Mouse (Mus musculus): ENCODE measurements around the gene Unc5cl. TPM values are rescaled to one million over a fixed set of nuclear protein-coding genes. Genes with fewer than 3 reads are reported as not detected.

Unc5cl gene
- total and polyA plus RNA-seq, 3 experiments = 0.21 to 0.27 (median 0.23) TPM

DNA sequence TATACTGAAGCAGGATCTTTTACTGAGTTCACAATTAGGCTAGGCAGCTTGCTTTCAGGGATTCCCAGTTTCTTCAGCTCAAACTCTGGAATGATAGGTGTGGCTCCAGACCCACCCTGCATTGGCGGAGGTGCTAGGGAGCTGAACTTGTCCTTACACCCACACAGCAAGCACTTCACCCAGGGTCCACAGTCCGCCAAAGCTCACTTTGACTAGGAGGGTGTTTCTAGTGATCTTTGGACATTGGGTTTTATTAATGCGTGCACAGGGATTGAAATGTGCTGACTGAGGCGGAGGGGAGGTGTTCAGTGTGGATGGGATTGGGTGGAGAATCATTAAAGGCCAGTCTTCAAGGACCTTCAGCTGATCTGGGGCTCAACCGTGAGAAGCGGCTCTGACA is 93.0 kb downstream of the Unc5cl start:
- 85% methylated on average over 6 of the region's 6 CpGs for WGBS
- intact Hi-C loops (cut with DNase I) = no loop called here
- no peak for DNase-seq
- TF ChIP-seq EP300 (IDR thresholded peaks at IDR 0.05; ENCODE audit: insufficient read depth, low read depth, low read length) (no peak), CTCF (IDR thresholded peaks at IDR 0.05) (no peak), POLR2A (IDR thresholded peaks at IDR 0.05; ENCODE audit: insufficient read depth, low read depth, low read length) (no peak)
- H3K36me3 ChIP-seq (ENCODE audit: control insufficient read depth, insufficient read depth, low read length) = no peaks in the 10 kb centered on the region
- no peaks in the 10 kb centered on the region for H3K79me2 ChIP-seq (replicated peaks; ENCODE audit: control insufficient read depth, insufficient read depth, low read length)
- no peak overlapping the region for H3K9ac ChIP-seq (ENCODE audit: low read depth, low read length)
- H3K4me1 ChIP-seq (ENCODE audit: control insufficient read depth, insufficient read depth, low read length) = no peaks in the 10 kb centered on the region
- no peak overlapping the region for H3K4me3 ChIP-seq
- no peaks in the 10 kb centered on the region for H3K27me3 ChIP-seq (ENCODE audit: control insufficient read depth, insufficient read depth, low read length)
- H3K27ac ChIP-seq = no peak overlapping the region

- no peaks in the 10 kb centered on the region for H3K36me3 ChIP-seq (ENCODE audit: control insufficient read depth, insufficient read depth, low read length)
- no peak overlapping the region for H3K27ac ChIP-seq
- no peaks in the 10 kb centered on the region for H3K27me3 ChIP-seq (ENCODE audit: control insufficient read depth, insufficient read depth, low read length)
- no peak for DNase-seq
- intact Hi-C loops (cut with DNase I) = no loop called here
- H3K4me3 ChIP-seq = no peak overlapping the region
- H3K79me2 ChIP-seq (replicated peaks; ENCODE audit: control insufficient read depth, insufficient read depth, low read length) = no peaks in the 10 kb centered on the region
- 88% methylated on average over 4 of the region's 4 CpGs for WGBS
- no peak overlapping the region for H3K9ac ChIP-seq (ENCODE audit: low read depth, low read length)
- no peaks in the 10 kb centered on the region for H3K4me1 ChIP-seq (ENCODE audit: control insufficient read depth, insufficient read depth, low read length)
- TF ChIP-seq EP300 (IDR thresholded peaks at IDR 0.05; ENCODE audit: insufficient read depth, low read depth, low read length) = no peak
- TF ChIP-seq CTCF (IDR thresholded peaks at IDR 0.05) = no peak
- no peak for TF ChIP-seq POLR2A (IDR thresholded peaks at IDR 0.05; ENCODE audit: insufficient read depth, low read depth, low read length)
Observed at GRCm38 (mm10) chr17:48551788-48552531, 97.3 kb downstream of the Unc5cl start.

DNA sequence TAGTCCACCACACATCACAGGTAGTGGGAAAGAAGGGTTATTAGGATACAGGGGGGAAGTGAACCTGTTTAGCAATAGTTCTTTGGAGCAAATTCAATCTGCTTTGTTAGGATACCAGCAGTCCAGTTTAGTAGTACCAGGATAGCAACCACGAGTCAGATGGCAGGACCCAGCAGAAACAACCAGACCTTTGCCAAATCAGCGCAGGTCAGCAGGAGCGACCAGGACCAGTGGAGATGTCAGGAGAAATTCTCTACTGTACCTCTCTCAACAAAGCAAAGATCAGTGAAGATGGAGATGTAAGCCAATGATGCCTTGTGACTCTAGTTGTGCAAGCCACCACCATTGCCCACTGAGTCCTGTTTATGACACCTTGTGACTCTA is 97.8 kb downstream of the Unc5cl start:
- 78% methylated on average over 3 of the region's 3 CpGs for WGBS
- Histone ChIP-seq H3K9ac (ENCODE audit: low read depth, low read length) (no peak overlapping the region), H3K4me3 (no peak overlapping the region), H3K36me3 (ENCODE audit: control insufficient read depth, insufficient read depth, low read length) (no peaks in the 10 kb centered on the region), H3K79me2 (replicated peaks; ENCODE audit: control insufficient read depth, insufficient read depth, low read length) (no peaks in the 10 kb centered on the region), H3K27ac (no peak overlapping the region), H3K4me1 (ENCODE audit: control insufficient read depth, insufficient read depth, low read length) (no peaks in the 10 kb centered on the region), H3K27me3 (ENCODE audit: control insufficient read depth, insufficient read depth, low read length) (no peaks in the 10 kb centered on the region)
- no peak for DNase-seq
- TF ChIP-seq POLR2A (IDR thresholded peaks at IDR 0.05; ENCODE audit: insufficient read depth, low read depth, low read length) (no peak), EP300 (IDR thresholded peaks at IDR 0.05; ENCODE audit: insufficient read depth, low read depth, low read length) (no peak), CTCF (IDR thresholded peaks at IDR 0.05) (no peak)
- intact Hi-C loops (cut with DNase I) = no loop called here

DNA sequence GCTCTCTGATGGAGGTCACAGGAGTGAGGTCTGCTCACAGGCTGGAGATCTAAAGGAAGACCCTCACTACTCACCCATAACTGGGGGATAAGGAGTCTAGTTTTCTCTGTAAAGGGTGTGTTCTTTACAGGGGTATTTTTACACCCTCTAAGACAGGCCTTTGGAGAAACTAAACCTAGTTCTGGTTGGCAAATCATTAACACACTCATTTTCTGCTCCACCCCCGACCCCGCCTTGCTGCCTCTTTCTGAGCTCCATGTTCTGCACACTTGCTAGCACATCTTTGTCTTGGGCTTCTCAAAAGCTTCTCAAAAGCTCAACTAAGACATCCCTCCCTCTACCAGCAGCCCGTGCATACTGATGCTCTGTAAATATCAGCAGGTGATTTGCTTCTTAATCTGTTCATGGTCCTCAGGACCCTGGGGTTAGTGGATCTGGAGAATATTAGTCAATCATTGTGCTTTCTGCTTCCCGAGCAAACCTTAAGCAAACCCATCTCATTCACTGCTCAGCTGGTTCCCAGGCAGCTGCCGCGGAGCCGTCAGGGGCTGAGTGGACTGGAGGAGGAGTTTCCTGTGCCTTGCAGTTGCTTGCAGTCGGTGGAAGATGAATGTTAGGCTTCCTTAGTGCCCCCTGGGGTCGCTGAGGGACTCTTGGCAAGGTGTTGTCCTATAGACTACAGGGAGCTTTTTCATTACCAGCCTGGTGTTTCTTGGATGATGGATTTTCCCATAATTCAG is 101.7 kb downstream of the Unc5cl start:
- intact Hi-C loops (cut with DNase I) = no loop called here
- Histone ChIP-seq H3K9ac (ENCODE audit: low read depth, low read length) (no peak overlapping the region), H3K4me1 (ENCODE audit: control insufficient read depth, insufficient read depth, low read length) (no peaks in the 10 kb centered on the region), H3K36me3 (ENCODE audit: control insufficient read depth, insufficient read depth, low read length) (no peaks in the 10 kb centered on the region), H3K79me2 (replicated peaks; ENCODE audit: control insufficient read depth, insufficient read depth, low read length) (no peaks in the 10 kb centered on the region), H3K4me3 (no peak overlapping the region), H3K27ac (no peak overlapping the region), H3K27me3 (ENCODE audit: control insufficient read depth, insufficient read depth, low read length) (no peaks in the 10 kb centered on the region)
- 30% methylated on average over 9 of the region's 9 CpGs for WGBS
- no peak for DNase-seq
- TF ChIP-seq POLR2A (IDR thresholded peaks at IDR 0.05; ENCODE audit: insufficient read depth, low read depth, low read length) = no peak
- no peak for TF ChIP-seq CTCF (IDR thresholded peaks at IDR 0.05)
- no peak for TF ChIP-seq EP300 (IDR thresholded peaks at IDR 0.05; ENCODE audit: insufficient read depth, low read depth, low read length)

GRCm38 (mm10) chr17:48557823-48558715 is 103.4 kb downstream of the Unc5cl start:
- TF ChIP-seq EP300 (IDR thresholded peaks at IDR 0.05; ENCODE audit: insufficient read depth, low read depth, low read length) (no peak), CTCF (IDR thresholded peaks at IDR 0.05) (no peak), POLR2A (IDR thresholded peaks at IDR 0.05; ENCODE audit: insufficient read depth, low read depth, low read length) (no peak)
- WGBS = 65% methylated on average over 7 of the region's 7 CpGs
- Histone ChIP-seq H3K4me3 (no peak overlapping the region), H3K27me3 (ENCODE audit: control insufficient read depth, insufficient read depth, low read length) (no peaks in the 10 kb centered on the region), H3K79me2 (replicated peaks; ENCODE audit: control insufficient read depth, insufficient read depth, low read length) (no peaks in the 10 kb centered on the region), H3K9ac (ENCODE audit: low read depth, low read length) (no peak overlapping the region), H3K4me1 (ENCODE audit: control insufficient read depth, insufficient read depth, low read length) (no peaks in the 10 kb centered on the region), H3K36me3 (ENCODE audit: control insufficient read depth, insufficient read depth, low read length) (no peaks in the 10 kb centered on the region), H3K27ac (no peak overlapping the region)
- no peak for DNase-seq
- intact Hi-C loops (cut with DNase I) = no loop called here
